ENCODE assay signal across 27 mouse cellular contexts in genomic region chr11:29751648-29752611, GRCm38 (mm10). TPM values are rescaled to one million over a fixed set of nuclear protein-coding genes. Genes with fewer than 3 reads are reported as not detected.
DNase-seq lines count a peak whose midpoint lies in the region; ATAC-seq and TF ChIP-seq lines count a peak whose summit lies in the region.
"Had no signal": no experiment of that assay in that cellular context is flagged by ENCODE, and none has a peak within 500 bp of the region (broad histone marks: within the 10 kb centered on the region; RNA-seq: fewer than 3 reads in every experiment).

No protein-coding gene starts in this region.

- ATAC-seq in intestine, embryonic 14.5 days (replicated peaks; ENCODE audit: low FRiP score, low TSS enrichment, low read depth) = no peak
- no peak for ATAC-seq in intestine, embryonic 16.5 days
- ATAC-seq in kidney, embryonic 16.5 days (ENCODE audit: low FRiP score, low TSS enrichment) = peak; percentile 75
- ATAC-seq in limb, embryonic 14.5 days (ENCODE audit: low FRiP score, low read depth) = 0 out of 2 replicates have a peak, but pooled peaks have one; percentile 10
- ATAC-seq: CD4-positive, CD25-positive, alpha-beta regulatory T cell, adult 4 months; forebrain, embryonic 14.5 days; forebrain, postnatal 0 days; hindbrain, postnatal 0 days had no signal

- H3K4me2 ChIP-seq in intestine, embryonic 14.5 days (ENCODE audit: low read length) = no peak overlapping the region
- H3K4me2 ChIP-seq in intestine, embryonic 16.5 days (ENCODE audit: low read depth, low read length) = no peak overlapping the region
- H3K4me2 ChIP-seq in kidney, embryonic 16.5 days (replicated peaks; ENCODE audit: low read depth, low read length) = no peak overlapping the region
- H3K4me2 ChIP-seq in limb, embryonic 14.5 days (replicated peaks; ENCODE audit: low read depth, low read length, severe bottlenecking) = no peak overlapping the region
- H3K4me2 ChIP-seq: embryonic facial prominence, embryonic 12.5 days; embryonic facial prominence, embryonic 15.5 days; heart, embryonic 12.5 days; heart, embryonic 15.5 days; hindbrain, embryonic 14.5 days had no signal

- peaks cover 10% of the 10 kb centered on the region for H3K36me3 ChIP-seq in intestine, embryonic 14.5 days (ENCODE audit: control insufficient read depth, insufficient read depth, low read length)
- H3K36me3 ChIP-seq in intestine, embryonic 16.5 days (ENCODE audit: control insufficient read depth, insufficient read depth, low read length) = no peaks in the 10 kb centered on the region
- H3K36me3 ChIP-seq in kidney, embryonic 16.5 days (ENCODE audit: insufficient read depth, low read length) = peaks cover 8% of the 10 kb centered on the region
- H3K36me3 ChIP-seq in kidney, adult 2 months (ENCODE audit: control insufficient read depth, insufficient read depth, low read length) = no peaks in the 10 kb centered on the region; the same call in 1 of the 2 replicates
- H3K36me3 ChIP-seq in limb, embryonic 14.5 days (ENCODE audit: control insufficient read depth, insufficient read depth, low read length) = no peaks in the 10 kb centered on the region
- H3K36me3 ChIP-seq in limb, embryonic 10.5 days = peaks cover 15% of the 10 kb centered on the region

- no peak for TF ChIP-seq POLR2A in kidney, adult 2 months (IDR thresholded peaks at IDR 0.05; ENCODE audit: low read depth, low read length)
- TF ChIP-seq POLR2A in limb, embryonic 14.5 days (IDR thresholded peaks at IDR 0.05; ENCODE audit: borderline replicate concordance, extremely low read depth, insufficient read depth, insufficient read length) = no peak

- no peaks in the 10 kb centered on the region for H3K27me3 ChIP-seq in intestine, embryonic 14.5 days (replicated peaks; ENCODE audit: control insufficient read depth, insufficient read depth, low read length)
- H3K27me3 ChIP-seq in intestine, embryonic 16.5 days (replicated peaks; ENCODE audit: control insufficient read depth, insufficient read depth, low read length) = no peaks in the 10 kb centered on the region
- H3K27me3 ChIP-seq in kidney, embryonic 16.5 days (ENCODE audit: insufficient read depth, low read length) = no peaks in the 10 kb centered on the region
- H3K27me3 ChIP-seq in kidney, adult 2 months (replicated peaks; ENCODE audit: control insufficient read depth, insufficient read depth, low read length) = no peaks in the 10 kb centered on the region
- no peaks in the 10 kb centered on the region for H3K27me3 ChIP-seq in limb, embryonic 14.5 days (ENCODE audit: control insufficient read depth, insufficient read depth, low read length)
- H3K27me3 ChIP-seq in limb, embryonic 10.5 days (ENCODE audit: low read depth, poor library complexity, severe bottlenecking) = no peaks in the 10 kb centered on the region
- H3K27me3 ChIP-seq: embryonic facial prominence, embryonic 12.5 days; embryonic facial prominence, embryonic 15.5 days; heart, embryonic 12.5 days; heart, embryonic 15.5 days had no signal

- TF ChIP-seq CTCF in kidney, adult 2 months (conservative IDR thresholded peaks at IDR 0.05; ENCODE audit: insufficient read depth, insufficient read length, low read depth, low read length) = no peak

- 86% methylated on average over 14 of the region's 14 CpGs for WGBS in intestine, embryonic 14.5 days
- 86% methylated on average over 14 of the region's 14 CpGs for WGBS in intestine, embryonic 16.5 days
- 45% methylated on average over 14 of the region's 14 CpGs for WGBS in kidney, embryonic 16.5 days
- WGBS in kidney, adult 2 months = 58% methylated on average over 14 of the region's 14 CpGs
- 77% methylated on average over 14 of the region's 14 CpGs for WGBS in limb, embryonic 14.5 days
- 82% methylated on average over 14 of the region's 14 CpGs for WGBS in limb, embryonic 10.5 days

- H3K4me1 ChIP-seq in intestine, embryonic 14.5 days (replicated peaks; ENCODE audit: control insufficient read depth, insufficient read depth, low read length) = no peaks in the 10 kb centered on the region
- H3K4me1 ChIP-seq in intestine, embryonic 16.5 days (ENCODE audit: control insufficient read depth, insufficient read depth, low read length) = no peaks in the 10 kb centered on the region
- no peaks in the 10 kb centered on the region for H3K4me1 ChIP-seq in kidney, embryonic 16.5 days (ENCODE audit: insufficient read depth, low read length)
- H3K4me1 ChIP-seq in kidney, adult 2 months (ENCODE audit: control insufficient read depth, insufficient read depth, low read length) = no peaks in the 10 kb centered on the region
- H3K4me1 ChIP-seq in limb, embryonic 14.5 days (ENCODE audit: control insufficient read depth, insufficient read depth, low read length) = no peaks in the 10 kb centered on the region
- no peaks in the 10 kb centered on the region for H3K4me1 ChIP-seq in limb, embryonic 10.5 days
- H3K4me1 ChIP-seq: embryonic facial prominence, embryonic 12.5 days; embryonic facial prominence, embryonic 15.5 days had no signal

- DNase-seq in intestine, embryonic 14.5 days (ENCODE audit: low spot score) = peak; percentile 37
- no peak for DNase-seq in kidney, adult 2 months
- DNase-seq in limb, embryonic 14.5 days (ENCODE audit: low spot score) = no peak
- DNase-seq in limb, embryonic 10.5 days (ENCODE audit: low spot score) = no peak
- no peak for DNase-seq in gastrocnemius, postnatal 10 days
- DNase-seq: adrenal gland, adult 2 months; adrenal gland, postnatal 14 days; cerebellum, adult 11 months; cerebellum, adult 2 months; cerebellum, adult 9-11 months; cerebellum, postnatal 25 days; forebrain, postnatal 0 days; gastrocnemius, adult 2 months; gastrocnemius, postnatal 25 days; heart, adult 2 months; heart, postnatal 10 days; heart, postnatal 4 days had no signal

- H3K9me3 ChIP-seq in intestine, embryonic 14.5 days (ENCODE audit: control insufficient read depth, low read length) = no peaks in the 10 kb centered on the region
- H3K9me3 ChIP-seq in intestine, embryonic 16.5 days (ENCODE audit: control insufficient read depth, low read length) = no peaks in the 10 kb centered on the region
- no peaks in the 10 kb centered on the region for H3K9me3 ChIP-seq in kidney, embryonic 16.5 days (ENCODE audit: low read length)
- no peaks in the 10 kb centered on the region for H3K9me3 ChIP-seq in limb, embryonic 14.5 days (ENCODE audit: control insufficient read depth, low read length)
- no peaks in the 10 kb centered on the region for H3K9me3 ChIP-seq in limb, embryonic 10.5 days (replicated peaks)
- H3K9me3 ChIP-seq: embryonic facial prominence, embryonic 12.5 days; embryonic facial prominence, embryonic 15.5 days; heart, embryonic 12.5 days; heart, embryonic 15.5 days had no signal

- H3K9ac ChIP-seq in intestine, embryonic 14.5 days (ENCODE audit: low read length) = no peak overlapping the region
- H3K9ac ChIP-seq in intestine, embryonic 16.5 days (ENCODE audit: low read depth, low read length) = no peak overlapping the region
- H3K9ac ChIP-seq in kidney, embryonic 16.5 days (replicated peaks; ENCODE audit: low read length) = no peak overlapping the region
- H3K9ac ChIP-seq in limb, embryonic 14.5 days (ENCODE audit: low read depth, low read length, severe bottlenecking) = no peak overlapping the region
- H3K9ac ChIP-seq: embryonic facial prominence, embryonic 12.5 days; embryonic facial prominence, embryonic 15.5 days; forebrain, postnatal 0 days; heart, embryonic 12.5 days; heart, embryonic 15.5 days; hindbrain, embryonic 14.5 days had no signal

- no peak overlapping the region for H3K4me3 ChIP-seq in intestine, embryonic 14.5 days (ENCODE audit: low read depth, low read length)
- H3K4me3 ChIP-seq in intestine, embryonic 16.5 days (ENCODE audit: low read length) = no peak overlapping the region
- no peak overlapping the region for H3K4me3 ChIP-seq in kidney, embryonic 16.5 days (ENCODE audit: low read length)
- no peak overlapping the region for H3K4me3 ChIP-seq in kidney, adult 2 months (ENCODE audit: insufficient read depth, low read depth, low read length)
- no peak overlapping the region for H3K4me3 ChIP-seq in limb, embryonic 14.5 days (replicated peaks; ENCODE audit: low read length)
- no peak overlapping the region for H3K4me3 ChIP-seq in limb, embryonic 10.5 days
- H3K4me3 ChIP-seq: embryonic facial prominence, embryonic 12.5 days; embryonic facial prominence, embryonic 15.5 days; gastrocnemius, adult 2 months; heart, adult 2 months; heart, embryonic 12.5 days; heart, embryonic 15.5 days had no signal

- no peak overlapping the region for H3K27ac ChIP-seq in intestine, embryonic 14.5 days (ENCODE audit: low read depth)
- H3K27ac ChIP-seq in intestine, embryonic 16.5 days (ENCODE audit: low read length) = no peak overlapping the region
- no peak overlapping the region for H3K27ac ChIP-seq in kidney, embryonic 16.5 days (ENCODE audit: low read length)
- no peak overlapping the region for H3K27ac ChIP-seq in kidney, adult 2 months (ENCODE audit: insufficient read depth, low read depth, low read length)
- no peak overlapping the region for H3K27ac ChIP-seq in limb, embryonic 14.5 days (replicated peaks; ENCODE audit: low read depth, low read length)
- H3K27ac ChIP-seq in limb, embryonic 10.5 days = no peak overlapping the region
- H3K27ac ChIP-seq: embryonic facial prominence, embryonic 12.5 days; embryonic facial prominence, embryonic 15.5 days; gastrocnemius, adult 2 months; heart, adult 2 months; heart, embryonic 15.5 days; hindbrain, embryonic 14.5 days; hindbrain, postnatal 0 days had no signal

RNA-seq across cellular contexts. Expression of gene Rtn4, which starts 59.2 kb away (rescaled TPM):
- polyA plus RNA-seq in intestine, embryonic 14.5 days (2014; fragmentation: Nextera tagmentation; extraction: Ambion mirVana) = 49.6 and 54.6 TPM in 2 replicates
- polyA plus RNA-seq in intestine, embryonic 16.5 days (2015; fragmentation: Nextera tagmentation; extraction: Ambion mirVana) = 32.3 and 39.5 TPM in 2 replicates
- 42.8 and 44.0 TPM in 2 replicates for polyA plus RNA-seq in kidney, embryonic 16.5 days (2015; fragmentation: Nextera tagmentation; extraction: Ambion mirVana)
- 56.1 and 72.2 TPM in 2 replicates for polyA plus RNA-seq in kidney, adult 2 months (2012; rRNA removed)
- 212 and 222 TPM in 2 replicates for polyA plus RNA-seq in limb, embryonic 14.5 days (2012; rRNA removed)
- 65.8 and 74.5 TPM in 2 replicates for polyA plus RNA-seq in limb, embryonic 14.5 days (2014; fragmentation: Nextera tagmentation; extraction: Ambion mirVana)
- 53.6 and 64.7 TPM in 2 replicates for polyA plus RNA-seq in limb, embryonic 10.5 days (2016; fragmentation: Nextera tagmentation; extraction: Ambion mirVana)
- 1,000 to 10,000 TPM in 1 of 2 experiments, 100 to 1,000 TPM in 1; 914 to 1,007 TPM for total RNA-seq in gastrocnemius, postnatal 10 days (2021)

Comparison
In these comparisons a context has a peak if more than half of its experiments do, and no peak if none do; other contexts are left out.
1. ATAC-seq: peak in kidney, embryonic 16.5 days (single experiment) and limb, embryonic 14.5 days (single experiment); none in intestine, embryonic 14.5 days (single experiment) and intestine, embryonic 16.5 days (single experiment).